Mouse (Mus musculus): Measurements from ENCODE around the gene Rhod.

Rhod gene

GRCm38 (mm10) chr19:4449230-4449629 lies 10.0 kb upstream of the Rhod start:
- DNase-seq = no peak

GRCm38 (mm10) chr19:4447445-4447844 lies 8.2 kb upstream of the Rhod start:
- DNase-seq = no peak

GRCm38 (mm10) chr19:4446661-4447420 lies 7.6 kb upstream of the Rhod start:
- no peak for DNase-seq

GRCm38 (mm10) chr19:4442408-4442807 lies 3.2 kb upstream of the Rhod start:
- peak; percentile 79 for DNase-seq

- DNase-seq = no peak
Measured at GRCm38 (mm10) chr19:4441621-4442161, 2.5 kb upstream of the Rhod start.

GRCm38 (mm10) chr19:4441090-4441591 lies 1.9 kb upstream of the Rhod start:
- peak; percentile 70 for DNase-seq

GRCm38 (mm10) chr19:4440222-4440621 lies 990 bp upstream of the Rhod start:
- DNase-seq = peak; percentile 59

GRCm38 (mm10) chr19:4438791-4439160 lies 456 bp downstream of the Rhod start:
- no peak for DNase-seq

- DNase-seq = no peak
Measured at GRCm38 (mm10) chr19:4437886-4438285, 1.3 kb downstream of the Rhod start.

- DNase-seq = no peak
Measured at GRCm38 (mm10) chr19:4436254-4436653, 3.0 kb downstream of the Rhod start.

GRCm38 (mm10) chr19:4434999-4435398 lies 4.2 kb downstream of the Rhod start:
- DNase-seq = no peak

- DNase-seq = no peak
Measured at GRCm38 (mm10) chr19:4433756-4434155, 5.5 kb downstream of the Rhod start.

- DNase-seq = no peak
Measured at GRCm38 (mm10) chr19:4430091-4430620, 9.1 kb downstream of the Rhod start.

GRCm38 (mm10) chr19:4425610-4426366 lies 13.4 kb downstream of the Rhod start:
- peak; percentile 69 for DNase-seq

- no peak for DNase-seq
Measured at GRCm38 (mm10) chr19:4423021-4423420, 16.2 kb downstream of the Rhod start.

GRCm38 (mm10) chr19:4422581-4422980 lies 16.7 kb downstream of the Rhod start:
- no peak for DNase-seq

- no peak for DNase-seq
Measured at GRCm38 (mm10) chr19:4420153-4420910, 18.9 kb downstream of the Rhod start.

- no peak for DNase-seq
Measured at GRCm38 (mm10) chr19:4419711-4420110, 19.5 kb downstream of the Rhod start.

- no peak for DNase-seq
Measured at GRCm38 (mm10) chr19:4417713-4418112, 21.5 kb downstream of the Rhod start.

GRCm38 (mm10) chr19:4417183-4417582 lies 22.0 kb downstream of the Rhod start:
- DNase-seq = peak; percentile 87

- DNase-seq = no peak
Measured at GRCm38 (mm10) chr19:4414631-4415030, 24.6 kb downstream of the Rhod start.

GRCm38 (mm10) chr19:4409062-4409461 lies 30.2 kb downstream of the Rhod start:
- no peak for DNase-seq

- DNase-seq = no peak
Measured at GRCm38 (mm10) chr19:4404840-4405239, 34.4 kb downstream of the Rhod start.
